Mouse (Mus musculus) ES-E14 (cell line): Measurements from ENCODE around the gene Car10.

Experiments
- CHD2 ChIP-seq: IDR thresholded peaks from 2 replicates; pipeline ENCODE4 v1.6.1; 2014; ENCODE audit warnings: mild to moderate bottlenecking, low read depth, low read length, inconsistent platforms
- MAFK ChIP-seq: IDR thresholded peaks from 2 replicates; pipeline ENCODE4 v1.6.1; 2014; ENCODE audit warnings: mild to moderate bottlenecking, low read depth, low read length, inconsistent platforms; ENCODE audit not compliant: insufficient read depth

DNA sequence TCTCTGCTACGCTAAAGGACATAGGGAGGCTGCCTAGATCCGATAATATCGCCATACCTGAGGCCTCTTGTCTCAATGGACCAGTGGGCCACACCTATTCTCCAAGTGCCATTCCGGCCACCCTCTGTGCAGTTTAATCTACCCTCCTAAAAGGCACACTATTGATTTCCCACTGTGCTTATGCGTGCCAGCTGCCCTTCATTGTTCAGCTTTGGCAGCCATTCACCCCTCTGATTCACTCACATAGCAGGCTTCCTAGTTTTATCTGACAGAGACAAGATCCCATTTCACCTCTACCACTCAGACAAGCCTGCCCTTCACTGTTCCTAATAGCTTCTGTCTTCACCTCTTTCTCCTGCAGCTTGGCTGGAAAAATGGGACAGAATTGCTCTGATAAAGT is 543.1 kb downstream of the Car10 start:
- TF ChIP-seq MAFK (no peak), CHD2 (no peak)
